10 mouse cellular contexts compared by ENCODE assay signal in the genomic region with DNA sequence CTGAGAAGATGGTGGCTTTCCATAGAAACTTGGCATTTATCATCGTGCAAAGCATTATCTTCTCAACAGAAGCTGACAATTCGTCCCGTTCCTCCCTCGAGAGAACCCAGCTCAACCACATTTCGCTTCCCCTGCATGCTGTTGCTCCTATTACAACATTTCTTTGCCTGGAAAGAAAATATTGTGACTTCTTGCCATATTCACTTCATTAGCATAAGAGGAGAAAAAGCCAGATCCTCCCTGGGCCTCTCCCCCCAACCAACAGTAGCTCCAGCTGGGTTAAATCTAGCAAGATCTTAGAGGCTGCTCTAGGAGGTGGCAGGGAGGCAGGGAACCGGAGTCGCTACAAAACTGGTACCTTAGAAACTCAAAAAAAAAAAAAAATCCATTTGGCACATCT.
DNase-seq lines count a peak whose midpoint lies in the region; ATAC-seq and TF ChIP-seq lines count a peak whose summit lies in the region.
"Had no signal": no experiment of that assay in that cellular context is flagged by ENCODE, and none has a peak within 500 bp of the region (broad histone marks: within the 10 kb centered on the region; RNA-seq: fewer than 3 reads in every experiment).

No protein-coding gene starts in this region.

- TF ChIP-seq CTCF in lung, adult 2 months (IDR thresholded peaks at IDR 0.05; ENCODE audit: insufficient read depth, low read length) = no peak

- ATAC-seq in heart, embryonic 11.5 days (replicated peaks; ENCODE audit: insufficient number of reproducible peaks, low FRiP score, low TSS enrichment) = no peak
- no peak; the same call in 1 of the 2 replicates for ATAC-seq in forebrain, embryonic 15.5 days (replicated peaks)
- no peak for ATAC-seq in midbrain, embryonic 16.5 days

- H3K4me3 ChIP-seq in heart, embryonic 11.5 days (ENCODE audit: low read depth, low read length) = no peak overlapping the region
- H3K4me3 ChIP-seq in lung, adult 2 months (replicated peaks; ENCODE audit: extremely low read depth, low read depth, low read length) = no peak overlapping the region
- H3K4me3 ChIP-seq in forebrain, embryonic 15.5 days = no peak overlapping the region
- no peak overlapping the region for H3K4me3 ChIP-seq in midbrain, embryonic 16.5 days (ENCODE audit: low read depth, low read length)
- H3K4me3 ChIP-seq: limb, embryonic 13.5 days had no signal

- H3K9ac ChIP-seq in heart, embryonic 11.5 days (ENCODE audit: low read depth, low read length) = no peak overlapping the region
- no peak overlapping the region for H3K9ac ChIP-seq in forebrain, embryonic 15.5 days (replicated peaks)
- H3K9ac ChIP-seq in midbrain, embryonic 16.5 days (ENCODE audit: low read depth, low read length) = peak overlapping the region; percentile 32
- H3K9ac ChIP-seq: limb, embryonic 13.5 days had no signal

- DNase-seq in heart, adult 8-10 months (ENCODE audit: low spot score) = no peak
- peak; percentile 38 for DNase-seq in lung, postnatal 10 days
- no peak for DNase-seq in lung, adult 2 months
- no peak for DNase-seq in ovary, postnatal 10 days (ENCODE audit: low spot score)
- no peak for DNase-seq in adrenal gland, postnatal 4 days (ENCODE audit: low spot score in 2 of 2)
- DNase-seq: adrenal gland, postnatal 36 days had no signal

- H3K27ac ChIP-seq in heart, embryonic 11.5 days (ENCODE audit: low read depth, low read length) = 0 out of 2 replicates have a peak overlapping the region, but pooled peaks have one; percentile 46
- peak overlapping the region; percentile 71 for H3K27ac ChIP-seq in forebrain, embryonic 15.5 days (replicated peaks)
- H3K27ac ChIP-seq in midbrain, embryonic 16.5 days (ENCODE audit: low read length) = peak overlapping the region; percentile 1; the same call in 1 of the 2 replicates
- H3K27ac ChIP-seq: limb, embryonic 13.5 days had no signal

- H3K4me2 ChIP-seq in heart, embryonic 11.5 days = no peak overlapping the region
- H3K4me2 ChIP-seq in forebrain, embryonic 15.5 days (replicated peaks) = no peak overlapping the region
- no peak overlapping the region for H3K4me2 ChIP-seq in midbrain, embryonic 16.5 days (ENCODE audit: low read length)
- H3K4me2 ChIP-seq: limb, embryonic 13.5 days had no signal

- H3K9me3 ChIP-seq in heart, embryonic 11.5 days (replicated peaks; ENCODE audit: control insufficient read depth, low read length) = no peaks in the 10 kb centered on the region
- H3K9me3 ChIP-seq in forebrain, embryonic 15.5 days = no peaks in the 10 kb centered on the region
- H3K9me3 ChIP-seq in midbrain, embryonic 16.5 days (replicated peaks; ENCODE audit: control insufficient read depth, low read length, poor library complexity, severe bottlenecking) = no peaks in the 10 kb centered on the region
- H3K9me3 ChIP-seq: limb, embryonic 13.5 days had no signal

- 61% methylated on average over 7 of the region's 7 CpGs for WGBS in heart, embryonic 11.5 days (ENCODE audit: insufficient replicate concordance)
- 65% methylated on average over 7 of the region's 7 CpGs for WGBS in lung, adult 2 months
- WGBS in forebrain, embryonic 15.5 days = 34% methylated on average over 7 of the region's 7 CpGs
- WGBS in midbrain, embryonic 16.5 days = 57% methylated on average over 7 of the region's 7 CpGs

- H3K4me1 ChIP-seq in heart, embryonic 11.5 days (ENCODE audit: control insufficient read depth, insufficient read depth, low read length) = peaks cover 45% of the 10 kb centered on the region
- peaks cover 10% of the 10 kb centered on the region for H3K4me1 ChIP-seq in lung, adult 2 months (ENCODE audit: control insufficient read depth, insufficient read depth, low read length)
- peaks cover 88% of the 10 kb centered on the region for H3K4me1 ChIP-seq in forebrain, embryonic 15.5 days
- H3K4me1 ChIP-seq in midbrain, embryonic 16.5 days (ENCODE audit: control insufficient read depth, insufficient read depth, low read length) = peaks cover 58% of the 10 kb centered on the region

- TF ChIP-seq POLR2A in lung, adult 2 months (IDR thresholded peaks at IDR 0.05; ENCODE audit: borderline replicate concordance, extremely low read depth, low read depth, low read length) = no peak

- H3K36me3 ChIP-seq in heart, embryonic 11.5 days (ENCODE audit: control insufficient read depth, insufficient read depth, low read length) = no peaks in the 10 kb centered on the region
- no peaks in the 10 kb centered on the region for H3K36me3 ChIP-seq in forebrain, embryonic 15.5 days
- no peaks in the 10 kb centered on the region for H3K36me3 ChIP-seq in midbrain, embryonic 16.5 days (ENCODE audit: control insufficient read depth, insufficient read depth, low read length)
- H3K36me3 ChIP-seq: limb, embryonic 13.5 days had no signal

- no peaks in the 10 kb centered on the region for H3K27me3 ChIP-seq in heart, embryonic 11.5 days (ENCODE audit: control insufficient read depth, insufficient read depth, low read length)
- H3K27me3 ChIP-seq in forebrain, embryonic 15.5 days = no peaks in the 10 kb centered on the region
- H3K27me3 ChIP-seq in midbrain, embryonic 16.5 days (ENCODE audit: control insufficient read depth, insufficient read depth, low read depth, low read length) = no peaks in the 10 kb centered on the region

Comparison
In these comparisons a context has a peak if more than half of its experiments do, and no peak if none do; other contexts are left out.
1. H3K27ac ChIP-seq: peak in every context shown above with its lines; median percentile 71 in forebrain, embryonic 15.5 days; 46 in heart, embryonic 11.5 days; 1 in midbrain, embryonic 16.5 days.